Mouse (Mus musculus) kidney, embryonic 15.5 days (tissue): ENCODE measurements at regions not wholly inside any gene's neighbourhood (a gene's known extent, or its start where the extent isn't known, plus 50 kb on each side); places are given as distances from the start of the nearest gene placed in this dataset.
"Not testable (repeated sequence)": the region's sequence is repeated elsewhere in the genome, so short reads cannot be mapped to it uniquely, and the experiment has no call there.

Experiments used
- ATAC-seq: fragments of 200-750 bp; cut with Nextera tagmentation; replicated peaks from 2 replicates; pipeline ENCODE4 v1.8.0; 2017; ENCODE audit warnings: moderate TSS enrichment; ENCODE audit not compliant: low FRiP score
- H3K27ac ChIP-seq: fragments of 300-500 bp; sonication (generic); 2 replicates; pipeline ENCODE4 v1.5.1; 2015; ENCODE audit warnings: mild to moderate bottlenecking, inconsistent platforms
- H3K27me3 ChIP-seq: fragments of 300-500 bp; sonication (generic); 2 replicates; pipeline ENCODE4 v1.6.1; 2015; ENCODE audit warnings: inconsistent platforms
- H3K36me3 ChIP-seq: fragments of 300-500 bp; sonication (generic); 2 replicates; pipeline ENCODE4 v1.6.1; 2015; ENCODE audit warnings: inconsistent platforms
- H3K4me1 ChIP-seq: fragments of 300-500 bp; sonication (generic); 2 replicates; pipeline ENCODE4 v1.6.1; 2015; ENCODE audit warnings: inconsistent platforms
- H3K4me2 ChIP-seq: fragments of 300-500 bp; sonication (generic); 2 replicates; pipeline ENCODE4 v1.6.1; 2015; ENCODE audit warnings: moderate library complexity, mild to moderate bottlenecking, inconsistent platforms
- H3K4me3 ChIP-seq: fragments of 300-500 bp; sonication (generic); replicated peaks from 2 replicates; pipeline ENCODE4 v1.5.1; 2015; ENCODE audit warnings: mild to moderate bottlenecking, inconsistent platforms
- H3K9ac ChIP-seq: fragments of 300-500 bp; sonication (generic); 2 replicates; pipeline ENCODE4 v1.6.1; 2015; ENCODE audit warnings: mild to moderate bottlenecking, inconsistent platforms
- H3K9me3 ChIP-seq: fragments of 300-500 bp; sonication (generic); replicated peaks from 2 replicates; pipeline ENCODE4 v1.6.1; 2016; ENCODE audit warnings: inconsistent platforms
- WGBS: fragments of 180-500 bp; shearing (Covaris S2); methylation state at CpG from one replicate; pipeline ENCODE4 v1.1.7; 2015; ENCODE audit warnings: mixed read lengths; 5-methylcytosine and 5-hydroxymethylcytosine counted together

GRCm38 (mm10) chr1:17545311-17545710, 600.4 kb downstream of the Crisp4 start:
- H3K4me3 ChIP-seq, result no peak overlapping the region
- H3K4me2 ChIP-seq, result no peak overlapping the region
- no peaks in the 10 kb centered on the region for H3K36me3 ChIP-seq
- no peak for ATAC-seq
- H3K4me1 ChIP-seq, result no peaks in the 10 kb centered on the region
- WGBS, result 83% methylated on average over 1 of the region's 2 CpGs
- H3K9me3 ChIP-seq, result no peaks in the 10 kb centered on the region
- H3K9ac ChIP-seq, result no peak overlapping the region
- H3K27me3 ChIP-seq, result no peaks in the 10 kb centered on the region
- no peak overlapping the region for H3K27ac ChIP-seq

GRCm38 (mm10) chr1:17538160-17538559, 607.5 kb downstream of the Crisp4 start:
- H3K27ac ChIP-seq, result no peak overlapping the region

GRCm38 (mm10) chr1:17531291-17531690, 614.4 kb downstream of the Crisp4 start:
- not testable (repeated sequence) for ATAC-seq, H3K9me3 ChIP-seq, H3K27me3 ChIP-seq, H3K27ac ChIP-seq, H3K4me1 ChIP-seq, H3K4me2 ChIP-seq, H3K36me3 ChIP-seq, H3K9ac ChIP-seq, H3K4me3 ChIP-seq

More at GRCm38 (mm10) chr1:17538160-17538559, 607.5 kb downstream of the Crisp4 start:
- ATAC-seq, result peak; percentile 94
- H3K4me2 ChIP-seq, result no peak overlapping the region
- H3K4me1 ChIP-seq, result no peaks in the 10 kb centered on the region
- no peaks in the 10 kb centered on the region for H3K9me3 ChIP-seq
- no peaks in the 10 kb centered on the region for H3K27me3 ChIP-seq
- no peak overlapping the region for H3K4me3 ChIP-seq
- H3K9ac ChIP-seq, result no peak overlapping the region
- H3K36me3 ChIP-seq, result no peaks in the 10 kb centered on the region

DNA sequence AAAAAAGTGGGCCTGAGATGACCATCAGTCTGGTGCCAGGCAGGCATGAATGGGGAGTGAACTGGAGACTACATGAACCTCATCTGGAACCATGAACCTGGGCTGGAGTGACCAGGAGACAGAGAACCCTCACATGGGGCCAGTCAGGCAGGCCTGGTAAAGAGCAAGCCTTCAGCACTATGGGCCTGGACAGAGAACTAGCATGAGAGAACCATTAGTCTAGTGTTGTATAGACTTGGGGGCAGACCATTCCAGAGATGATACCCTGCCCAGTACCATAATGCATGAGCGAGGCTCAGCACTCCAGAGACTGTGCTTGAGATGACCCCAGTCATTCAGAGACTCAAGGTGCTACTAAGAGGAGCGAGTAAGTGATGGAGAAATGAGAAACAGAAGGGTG, 625.6 kb downstream of the Crisp4 start:
- Histone ChIP-seq H3K36me3 (no peaks in the 10 kb centered on the region), H3K9me3 (no peaks in the 10 kb centered on the region), H3K4me2 (no peak overlapping the region), H3K27ac (no peak overlapping the region), H3K27me3 (no peaks in the 10 kb centered on the region), H3K4me3 (no peak overlapping the region), H3K4me1 (no peaks in the 10 kb centered on the region), H3K9ac (no peak overlapping the region)
- 82% methylated on average over 2 of the region's 2 CpGs for WGBS
- ATAC-seq, result no peak

DNA sequence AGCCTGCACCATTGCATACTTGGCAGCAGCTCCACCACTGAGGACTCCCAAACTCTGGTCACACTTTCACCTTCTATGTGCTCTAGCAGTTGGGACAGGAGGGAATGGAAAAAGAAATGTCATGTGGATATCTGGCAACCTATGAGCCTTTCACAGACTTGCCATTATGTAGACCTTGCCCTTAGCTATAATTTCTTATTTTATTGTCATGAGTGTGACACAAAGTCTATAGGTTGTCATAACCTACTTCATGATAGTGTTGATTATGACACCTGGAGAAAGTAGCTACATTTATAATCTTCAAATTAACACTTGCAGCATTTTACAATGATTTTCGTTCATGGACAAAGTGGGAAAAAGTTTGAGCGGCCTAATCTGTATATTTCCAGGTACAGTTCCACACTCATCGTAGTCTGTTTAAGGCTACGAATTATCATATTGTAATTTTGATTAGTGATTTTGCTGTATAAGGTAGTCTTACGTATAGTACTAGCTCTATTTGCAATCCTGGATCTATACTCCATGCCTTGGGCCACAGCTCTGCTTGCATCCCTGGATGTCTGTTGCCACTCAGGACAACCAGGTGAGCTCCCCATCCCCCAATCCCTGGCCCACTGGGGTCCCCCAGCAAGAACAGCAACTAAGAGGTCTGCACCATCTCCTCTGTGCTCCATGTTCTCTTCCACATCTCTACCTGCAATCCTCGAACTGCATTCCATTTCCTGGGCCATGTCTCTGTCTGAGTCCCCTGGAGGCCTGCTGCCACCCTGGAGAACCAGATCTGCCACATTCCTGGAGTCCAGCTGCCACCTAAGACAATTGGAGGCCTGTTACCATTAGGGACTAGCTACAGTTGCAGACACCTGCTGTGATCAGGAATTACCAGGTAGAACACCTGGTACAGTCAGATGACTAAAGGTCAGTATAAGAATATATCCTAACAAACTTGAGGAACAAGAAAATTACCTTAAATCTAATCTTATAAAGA, 639.3 kb downstream of the Crisp4 start:
- WGBS, result 89% methylated on average over 6 of the region's 6 CpGs
- Histone ChIP-seq H3K36me3 (no peaks in the 10 kb centered on the region), H3K4me3 (no peak overlapping the region), H3K4me2 (no peak overlapping the region), H3K4me1 (no peaks in the 10 kb centered on the region), H3K27me3 (no peaks in the 10 kb centered on the region), H3K9ac (no peak overlapping the region), H3K9me3 (no peaks in the 10 kb centered on the region), H3K27ac (no peak overlapping the region)
- ATAC-seq, result peak; percentile 71; the same call in 1 of the 2 replicates

- Histone ChIP-seq H3K4me2 (no peak overlapping the region), H3K9ac (no peak overlapping the region), H3K4me1 (no peaks in the 10 kb centered on the region), H3K27me3 (no peaks in the 10 kb centered on the region), H3K36me3 (no peaks in the 10 kb centered on the region), H3K9me3 (no peaks in the 10 kb centered on the region), H3K27ac (no peak overlapping the region), H3K4me3 (no peak overlapping the region)
- ATAC-seq, result no peak
- 73% methylated on average over 3 of the region's 3 CpGs for WGBS
These were observed 652.1 kb downstream of the Crisp4 start for GRCm38 (mm10) chr1:17493596-17493995.

DNA sequence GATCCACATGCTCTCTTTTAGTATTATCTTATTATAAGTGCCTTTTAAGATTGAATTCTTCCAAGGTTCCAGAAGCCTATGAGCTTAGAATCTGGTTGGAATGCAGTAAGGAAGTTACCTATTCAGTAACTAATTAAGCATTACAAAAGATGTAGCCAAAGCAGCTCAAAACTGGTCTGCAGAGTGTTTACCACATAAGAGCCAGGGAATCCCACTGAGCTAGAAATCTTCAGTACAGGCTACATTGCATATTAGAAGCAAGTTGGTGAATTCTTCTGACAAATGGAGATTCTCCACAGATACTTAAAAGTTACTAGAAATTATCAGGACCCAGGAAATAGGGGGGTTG, 655.9 kb downstream of the Crisp4 start:
- ATAC-seq, H3K36me3 ChIP-seq, H3K27ac ChIP-seq, H3K4me2 ChIP-seq, H3K4me3 ChIP-seq, H3K9ac ChIP-seq, H3K9me3 ChIP-seq, H3K27me3 ChIP-seq, H3K4me1 ChIP-seq: not testable (repeated sequence)

DNA sequence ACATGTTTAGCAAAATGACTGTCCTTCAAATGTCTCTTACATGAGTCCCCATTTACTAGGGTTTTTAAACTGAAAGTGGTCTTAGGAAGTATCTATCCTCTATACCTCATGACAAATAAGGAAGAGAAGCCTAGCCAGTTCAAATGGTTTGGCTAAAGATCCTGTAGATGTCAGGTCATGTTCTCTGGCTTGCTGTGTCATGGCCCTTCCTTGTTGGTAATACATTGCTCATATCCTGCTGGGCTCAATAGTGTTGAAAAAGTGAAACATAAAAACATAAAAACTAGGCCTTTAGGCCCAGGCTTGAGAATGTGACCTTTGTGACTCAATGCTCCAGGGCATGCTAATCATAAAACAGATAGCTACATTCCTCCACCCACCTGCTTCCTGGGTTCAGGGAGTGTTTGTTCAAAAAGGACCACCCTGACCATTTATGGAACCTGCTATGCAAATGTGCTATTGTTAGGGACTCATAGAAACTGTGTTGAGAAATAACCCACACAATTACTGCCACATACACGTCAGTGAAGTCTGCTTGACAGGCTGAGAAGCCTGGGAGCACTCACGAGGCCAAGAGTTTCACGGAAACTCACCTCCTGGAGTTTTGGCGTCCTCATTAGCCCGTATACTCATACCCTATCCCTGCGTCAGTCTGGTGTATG, 656.4 kb downstream of the Crisp4 start:
- not testable (repeated sequence) for H3K9ac ChIP-seq, H3K36me3 ChIP-seq, H3K9me3 ChIP-seq, ATAC-seq, H3K4me1 ChIP-seq, H3K27me3 ChIP-seq, H3K4me3 ChIP-seq, H3K4me2 ChIP-seq, H3K27ac ChIP-seq
- WGBS, result 84% methylated on average over 6 of the region's 6 CpGs

- Histone ChIP-seq H3K36me3 (no peaks in the 10 kb centered on the region), H3K9me3 (no peaks in the 10 kb centered on the region), H3K4me2 (no peak overlapping the region), H3K27ac (peak overlapping the region; percentile 85), H3K4me1 (peaks cover 8% of the 10 kb centered on the region; the same call in 1 of the 2 replicates), H3K9ac (no peak overlapping the region), H3K27me3 (no peaks in the 10 kb centered on the region), H3K4me3 (no peak overlapping the region)
- ATAC-seq, result peak; percentile 90
- 19% methylated on average over 2 of the region's 2 CpGs for WGBS
These were observed 694.4 kb downstream of the Crisp4 start for GRCm38 (mm10) chr1:17451204-17451866.

DNA sequence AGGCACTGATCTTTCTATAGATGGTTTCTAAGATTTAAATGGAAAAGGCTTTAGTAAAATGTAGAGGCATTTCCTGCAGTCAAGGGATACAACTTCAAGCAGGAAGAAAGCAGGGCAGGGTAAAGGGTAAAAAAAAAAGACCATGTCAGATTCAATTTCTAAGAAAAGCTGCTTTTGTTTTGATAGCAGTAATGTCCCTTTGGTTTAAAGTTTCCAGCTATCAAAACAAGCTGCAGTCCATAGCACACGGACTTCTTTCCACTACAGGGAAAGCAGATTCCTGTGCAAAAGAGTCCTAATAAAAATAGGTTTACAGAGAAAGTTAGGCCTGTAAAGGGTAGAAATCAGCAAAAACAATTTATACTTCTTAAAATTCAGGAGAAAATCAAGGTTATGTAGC, 695.0 kb downstream of the Crisp4 start:
- H3K27ac ChIP-seq, result peak overlapping the region; percentile 85
- H3K9me3 ChIP-seq, result no peaks in the 10 kb centered on the region
- H3K27me3 ChIP-seq, result no peaks in the 10 kb centered on the region
- no peak overlapping the region for H3K4me2 ChIP-seq
- H3K4me1 ChIP-seq, result peaks cover 8% of the 10 kb centered on the region; the same call in 1 of the 2 replicates
- H3K9ac ChIP-seq, result no peak overlapping the region
- WGBS, result 9% methylated on average over 1 of the region's 1 CpGs
- peak; percentile 90 for ATAC-seq
- no peaks in the 10 kb centered on the region for H3K36me3 ChIP-seq
- H3K4me3 ChIP-seq, result no peak overlapping the region

DNA sequence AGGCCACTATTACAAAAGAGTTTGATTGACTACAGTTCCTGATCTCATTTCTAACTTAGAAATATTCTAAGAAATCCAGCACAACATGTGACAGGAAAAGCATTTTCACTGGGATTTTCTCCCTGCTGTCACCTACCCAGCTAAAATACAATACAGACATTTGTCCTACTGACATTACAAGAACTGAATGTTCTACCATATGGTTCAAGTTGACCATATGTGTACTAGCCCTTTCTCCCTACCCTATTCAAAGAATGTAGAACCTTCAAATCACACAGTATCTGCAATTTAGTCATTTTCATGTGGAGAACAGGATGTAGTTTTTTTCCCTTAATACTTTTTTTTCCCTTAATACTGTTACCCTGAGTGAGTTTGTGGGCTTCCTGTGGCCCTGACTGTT, 695.4 kb downstream of the Crisp4 start:
- Histone ChIP-seq H3K4me1 (peaks cover 8% of the 10 kb centered on the region; the same call in 1 of the 2 replicates), H3K4me2 (no peak overlapping the region), H3K9ac (no peak overlapping the region), H3K4me3 (no peak overlapping the region), H3K36me3 (no peaks in the 10 kb centered on the region), H3K9me3 (no peaks in the 10 kb centered on the region), H3K27ac (peak overlapping the region; percentile 85), H3K27me3 (no peaks in the 10 kb centered on the region)
- peak; percentile 59; the same call in 1 of the 2 replicates for ATAC-seq

GRCm38 (mm10) chr1:17449291-17449690, 696.4 kb downstream of the Crisp4 start:
- Histone ChIP-seq H3K36me3 (no peaks in the 10 kb centered on the region), H3K27ac (peak overlapping the region; percentile 56; the same call in 1 of the 2 replicates), H3K4me1 (peaks cover 8% of the 10 kb centered on the region; the same call in 1 of the 2 replicates), H3K4me3 (no peak overlapping the region), H3K9me3 (no peaks in the 10 kb centered on the region), H3K27me3 (no peaks in the 10 kb centered on the region), H3K9ac (no peak overlapping the region), H3K4me2 (no peak overlapping the region)
- WGBS, result 89% methylated on average over 1 of the region's 1 CpGs
- no peak for ATAC-seq
